Mouse (Mus musculus) lung, postnatal 0 days (tissue): ENCODE measurements around the gene Eef1akmt1.

Source experiments
- CTCF ChIP-seq: IDR thresholded peaks from 2 replicates; pipeline ENCODE4 v1.5.1; 2016; ENCODE audit warnings: antibody characterized with exemption, mild to moderate bottlenecking
- EP300 ChIP-seq: IDR thresholded peaks from 2 replicates; pipeline ENCODE4 v1.6.1; 2016; ENCODE audit warnings: antibody characterized with exemption, mild to moderate bottlenecking, control low read depth

- TF ChIP-seq CTCF = no peak
- TF ChIP-seq EP300 = no peak
Measured at GRCm38 (mm10) chr14:57533841-57534240, 37.6 kb downstream of the Eef1akmt1 start.
